Mouse (Mus musculus): ENCODE measurements at regions not wholly inside any gene's neighbourhood (a gene's known extent, or its start where the extent isn't known, plus 50 kb on each side); places are given as distances from the start of the nearest gene placed in this dataset.

DNA sequence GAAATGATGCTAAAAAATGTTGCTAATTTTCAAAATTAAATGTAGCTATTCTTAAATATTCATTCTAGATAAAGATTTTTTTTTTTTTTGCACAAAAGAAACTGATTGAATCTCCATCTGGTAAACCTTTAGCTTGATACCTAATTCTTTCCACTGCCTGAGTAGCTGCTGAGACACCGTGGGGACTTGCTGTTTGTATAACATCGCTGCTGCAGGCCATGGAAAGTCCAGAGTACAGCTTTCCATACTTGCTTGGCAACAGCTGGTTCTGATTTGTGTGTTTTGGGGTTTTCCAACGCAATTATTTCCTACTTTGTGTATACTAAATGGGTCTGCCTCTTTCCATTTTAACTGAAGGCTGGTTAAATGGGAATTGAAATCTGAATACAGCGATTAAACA, 689.7 kb downstream of the Hdgfl1 start:
- no peak for DNase-seq (ENCODE audit: low read depth, low spot score)

DNA sequence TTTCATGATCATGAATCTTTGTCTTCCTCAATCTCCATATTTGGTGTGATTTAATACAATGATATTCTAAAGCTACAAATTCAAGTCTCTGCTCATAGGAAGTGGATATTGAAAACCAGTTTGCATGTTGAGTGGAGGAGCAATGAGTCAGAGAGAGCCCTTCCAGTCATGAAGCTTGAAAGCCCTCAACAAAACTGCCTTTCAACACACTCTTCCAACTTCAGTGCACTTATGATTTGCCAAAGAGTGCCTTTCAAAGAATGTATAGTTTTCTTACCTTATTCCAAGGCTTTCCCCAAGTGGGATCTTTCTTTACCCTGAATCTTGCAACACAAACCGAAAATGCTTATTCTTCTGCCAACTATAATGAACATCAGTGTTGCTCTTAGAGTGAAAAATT, 690.6 kb downstream of the Hdgfl1 start:
- DNase-seq (ENCODE audit: low read depth, low spot score), result no peak

DNA sequence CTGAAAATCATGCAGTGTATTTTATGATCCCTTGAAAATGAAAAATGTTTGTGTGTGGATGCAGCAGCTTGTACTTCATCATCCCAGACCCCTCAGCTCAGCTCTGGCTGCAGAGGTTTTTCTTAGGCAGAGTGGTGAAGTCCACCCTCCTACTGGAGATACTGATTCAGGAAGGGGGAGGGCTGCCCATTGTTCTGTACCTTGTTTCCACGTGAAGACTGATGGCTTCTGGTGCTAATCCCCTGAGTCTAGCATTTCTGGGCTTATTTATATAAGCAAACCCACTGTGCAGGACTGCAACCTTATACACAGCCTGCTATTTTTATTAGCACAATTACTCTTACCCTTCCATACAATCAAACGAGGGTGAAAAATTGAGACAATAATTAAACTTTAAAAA, 708.6 kb downstream of the Hdgfl1 start:
- DNase-seq (ENCODE audit: low read depth, low spot score), result no peak

- DNase-seq (ENCODE audit: low read depth, low spot score), result no peak
These were observed 732.3 kb downstream of the Hdgfl1 start for GRCm38 (mm10) chr13:26037699-26038098.

DNA sequence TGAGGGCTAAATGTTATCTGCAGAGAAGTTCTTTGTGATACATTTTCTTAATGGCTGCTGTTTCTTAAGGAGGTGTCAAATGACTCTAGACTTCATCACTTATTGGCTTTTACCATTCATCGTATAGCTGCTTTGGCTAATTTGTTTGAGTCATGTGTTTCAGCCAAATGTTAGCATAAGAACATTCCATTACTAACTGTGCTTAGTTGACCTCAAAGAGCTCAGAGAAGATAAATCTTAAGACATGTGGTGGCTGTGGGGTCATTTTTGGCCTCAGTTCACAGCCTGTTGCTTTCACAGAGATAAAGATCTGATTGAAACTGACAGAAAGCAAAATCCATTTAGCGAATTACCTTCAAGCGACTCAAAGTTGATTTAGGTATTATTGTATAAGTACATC, 743.6 kb downstream of the Hdgfl1 start:
- no peak for DNase-seq (ENCODE audit: low read depth, low spot score)

DNA sequence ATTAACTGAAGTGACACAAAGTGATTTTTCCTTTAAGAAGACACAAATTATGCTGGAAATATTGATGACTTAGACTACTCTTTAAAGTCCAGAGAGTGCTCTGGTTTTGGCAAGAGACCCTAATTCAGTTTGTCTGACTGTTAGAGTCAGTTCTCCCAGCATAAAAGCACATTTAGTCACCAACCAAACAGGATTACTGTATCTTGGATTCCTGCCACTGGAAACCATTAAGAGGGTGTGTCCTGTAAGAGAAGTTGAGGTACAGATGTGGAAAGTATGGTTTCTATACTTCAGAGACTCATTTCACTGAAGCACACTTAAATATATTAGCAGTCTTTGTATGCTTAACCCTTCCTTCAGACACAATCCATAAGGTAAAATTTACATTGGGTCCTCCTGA, 745.3 kb downstream of the Hdgfl1 start:
- DNase-seq (ENCODE audit: low read depth, low spot score), result no peak

DNA sequence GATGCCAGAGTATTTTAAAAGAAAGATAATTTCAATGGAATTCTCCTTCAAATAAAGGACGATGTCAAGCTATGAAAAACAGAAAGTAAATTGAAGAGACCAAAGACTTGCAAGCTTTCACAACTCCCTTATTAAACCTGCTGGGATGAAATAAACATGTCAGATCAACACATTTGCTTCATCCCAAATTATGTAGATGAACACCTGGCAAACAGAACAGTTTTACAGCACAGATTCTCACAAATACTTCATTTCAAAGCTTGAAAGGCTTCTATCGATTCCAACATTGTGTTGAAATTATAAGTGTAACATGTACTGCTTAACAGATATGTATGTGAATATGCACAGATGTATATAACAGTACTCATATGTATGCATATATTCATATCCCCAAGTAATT, 749.5 kb downstream of the Hdgfl1 start:
- DNase-seq (ENCODE audit: low read depth, low spot score), result no peak

DNA sequence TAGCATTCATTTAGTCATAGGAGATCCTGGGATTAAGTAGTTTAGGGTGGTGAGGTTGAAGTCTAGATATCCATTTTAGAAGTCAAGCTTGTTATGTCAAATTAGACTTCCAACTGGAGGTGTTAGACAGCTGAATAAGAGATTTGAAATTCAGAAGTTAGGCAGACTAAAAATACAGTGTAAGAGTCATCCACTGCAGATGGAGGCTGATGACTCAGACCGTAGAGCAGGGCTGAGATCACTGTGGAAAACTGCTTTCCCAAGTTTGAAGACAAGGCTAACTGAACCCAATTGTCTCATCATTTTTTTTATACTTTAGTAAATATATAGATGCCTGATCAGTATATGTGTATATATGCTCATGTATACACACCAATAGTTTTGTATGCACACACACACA, 738.8 kb upstream of the Nrsn1 start:
- DNase-seq (ENCODE audit: low read depth, low spot score), result no peak

GRCm38 (mm10) chr13:26004768-26005560, 734.7 kb upstream of the Nrsn1 start:
- no peak for DNase-seq (ENCODE audit: low read depth, low spot score)

DNA sequence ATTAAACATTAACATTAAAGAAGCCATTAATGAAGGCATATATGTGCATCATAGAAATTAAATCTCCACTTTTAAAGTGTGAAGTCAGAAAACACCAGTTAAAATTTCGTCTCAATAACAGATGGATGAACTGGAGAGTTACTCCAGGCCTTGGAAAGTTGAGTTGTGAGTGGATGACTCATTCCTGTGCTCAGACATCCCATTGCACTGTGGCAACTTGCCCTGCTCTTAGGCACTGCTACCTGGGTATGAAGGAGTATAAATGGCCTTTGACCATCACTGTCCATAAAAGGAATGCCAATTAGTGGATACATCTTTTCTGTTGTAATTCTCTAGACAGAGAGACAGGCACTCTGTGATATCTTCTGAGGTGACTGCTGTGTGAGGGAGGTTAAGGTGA, 723.2 kb upstream of the Nrsn1 start:
- DNase-seq (ENCODE audit: low read depth, low spot score), result no peak

DNA sequence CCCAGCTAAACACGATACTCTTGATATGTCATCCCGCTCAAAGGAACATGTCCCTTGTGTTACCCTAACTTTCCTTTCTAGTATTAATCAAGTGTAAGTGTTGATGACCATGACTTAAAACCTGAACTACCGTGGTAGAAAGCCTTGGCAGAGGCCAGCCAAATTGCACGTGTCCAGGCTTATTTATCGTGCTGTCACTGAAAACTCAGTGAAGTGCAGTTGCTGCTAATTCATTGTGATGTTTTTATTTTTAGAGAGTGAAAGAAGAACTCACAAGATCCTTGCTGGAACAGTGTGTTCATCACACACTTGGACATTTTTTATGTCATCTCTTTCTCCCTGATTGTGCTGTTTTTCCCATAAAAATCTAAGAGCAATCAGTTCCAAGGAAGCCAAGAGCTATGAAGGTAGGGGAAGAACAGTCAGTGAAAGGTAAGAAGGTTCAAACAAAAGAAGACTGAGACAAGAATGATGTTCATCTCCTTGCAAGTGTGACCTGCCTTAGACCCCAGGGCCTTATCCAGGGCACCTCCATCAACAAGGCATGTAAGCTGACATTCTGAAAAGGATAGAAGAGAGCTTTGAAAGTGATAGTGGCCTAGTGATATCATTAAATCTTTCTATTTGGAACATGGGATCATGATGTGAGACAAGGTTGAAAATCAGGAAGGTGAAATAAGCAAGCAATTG, 718.9 kb upstream of the Nrsn1 start:
- DNase-seq (ENCODE audit: low read depth, low spot score), result no peak

DNA sequence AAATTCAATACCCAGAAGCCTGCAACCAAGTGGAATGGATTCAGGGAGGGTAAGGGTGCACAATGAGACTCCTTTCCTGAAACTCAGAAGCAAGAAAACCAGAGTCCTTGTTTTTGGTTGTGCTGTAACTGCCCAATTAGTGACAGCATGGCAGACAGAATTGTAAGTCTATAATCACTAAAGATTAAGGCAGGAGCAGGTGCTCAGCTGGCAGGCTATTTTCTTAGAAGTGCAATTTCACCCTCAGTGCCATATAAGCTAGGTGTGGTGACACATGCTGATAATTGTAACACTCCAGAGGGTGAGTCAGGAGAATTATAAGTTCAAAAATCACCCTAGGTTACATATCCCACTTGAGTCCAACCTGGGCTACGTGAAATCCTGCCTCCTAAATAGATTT, 714.2 kb upstream of the Nrsn1 start:
- no peak for DNase-seq (ENCODE audit: low read depth, low spot score)

DNA sequence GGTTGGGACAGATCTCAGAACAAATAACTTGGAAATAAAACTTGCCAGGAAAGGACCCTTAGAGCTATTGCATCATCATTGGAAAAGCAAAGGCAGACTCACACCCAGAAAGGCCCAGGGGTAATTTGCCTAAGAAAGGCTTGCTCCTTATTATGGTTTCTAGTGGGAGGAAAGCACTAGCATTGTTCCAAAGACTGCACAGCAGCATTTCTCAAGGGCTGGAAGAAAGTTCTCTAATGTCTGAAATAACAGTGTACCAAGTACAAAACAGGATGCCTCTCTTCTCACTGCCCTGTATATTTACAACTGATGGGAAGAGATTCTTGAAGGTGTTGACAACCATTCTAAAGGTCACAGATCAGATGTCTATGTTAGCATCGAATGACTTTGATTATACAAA, 713.4 kb upstream of the Nrsn1 start:
- DNase-seq (ENCODE audit: low read depth, low spot score), result no peak

- no peak for DNase-seq (ENCODE audit: low read depth, low spot score)
These were observed 708.3 kb upstream of the Nrsn1 start for GRCm38 (mm10) chr13:25978648-25979047.

- DNase-seq (ENCODE audit: low read depth, low spot score), result no peak
These were observed 688.3 kb upstream of the Nrsn1 start for GRCm38 (mm10) chr13:25958592-25958991.

DNA sequence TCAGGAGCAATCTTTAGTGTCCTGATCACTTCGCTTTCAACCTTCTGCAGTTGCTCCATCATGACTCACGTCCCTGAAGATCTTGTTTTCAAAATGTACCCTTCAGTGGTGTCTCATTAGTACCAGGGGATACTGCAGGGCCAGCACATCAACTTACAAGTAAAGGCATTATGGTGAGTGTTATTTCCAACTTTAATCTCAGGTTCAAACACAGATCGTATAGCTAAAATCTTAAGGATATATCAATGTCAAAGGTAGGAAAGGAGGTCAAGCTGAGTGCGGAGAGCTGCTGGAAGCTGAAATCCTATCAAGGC, 687.8 kb upstream of the Nrsn1 start:
- DNase-seq (ENCODE audit: low read depth, low spot score), result no peak

DNA sequence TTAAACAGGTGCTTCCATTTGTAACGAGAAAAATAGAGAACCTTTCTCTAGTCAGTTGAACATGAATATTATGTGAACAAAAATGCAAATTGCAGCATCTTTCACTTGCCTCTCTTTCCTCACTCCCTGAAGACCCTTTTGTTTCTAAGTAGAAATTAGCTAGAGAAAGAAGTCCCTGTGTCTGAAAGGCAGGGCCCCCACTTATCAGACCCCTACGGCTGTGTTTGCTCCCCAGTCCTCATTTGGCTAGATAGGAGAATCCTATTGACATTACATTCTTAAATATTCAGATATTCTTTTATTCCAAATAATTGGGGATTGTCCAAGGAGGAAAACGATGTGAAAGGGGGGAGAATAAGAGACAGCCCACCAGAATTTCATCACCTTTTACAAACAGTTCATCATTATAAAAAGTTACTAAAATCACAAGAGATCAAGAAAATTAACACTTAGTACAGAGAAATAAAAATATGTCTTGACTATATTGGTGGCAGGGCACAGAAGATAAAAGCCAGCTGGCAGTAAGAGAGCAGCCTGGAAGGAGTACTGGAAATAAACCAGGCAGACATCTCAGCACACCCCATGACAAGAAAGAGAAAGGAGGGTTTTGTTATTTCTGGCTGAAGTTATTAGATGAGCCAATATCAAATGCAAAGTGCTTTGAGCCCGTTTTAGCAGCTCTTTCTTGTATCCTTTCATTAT, 687.3 kb upstream of the Nrsn1 start:
- no peak for DNase-seq (ENCODE audit: low read depth, low spot score)

GRCm38 (mm10) chr13:25937631-25938030, 667.3 kb upstream of the Nrsn1 start:
- DNase-seq (ENCODE audit: low read depth, low spot score), result no peak

- DNase-seq (ENCODE audit: low read depth, low spot score), result no peak
These were observed 663.5 kb upstream of the Nrsn1 start for GRCm38 (mm10) chr13:25933783-25934182.

- no peak for DNase-seq (ENCODE audit: low read depth, low spot score)
These were observed 662.9 kb upstream of the Nrsn1 start for GRCm38 (mm10) chr13:25933246-25933645.

DNA sequence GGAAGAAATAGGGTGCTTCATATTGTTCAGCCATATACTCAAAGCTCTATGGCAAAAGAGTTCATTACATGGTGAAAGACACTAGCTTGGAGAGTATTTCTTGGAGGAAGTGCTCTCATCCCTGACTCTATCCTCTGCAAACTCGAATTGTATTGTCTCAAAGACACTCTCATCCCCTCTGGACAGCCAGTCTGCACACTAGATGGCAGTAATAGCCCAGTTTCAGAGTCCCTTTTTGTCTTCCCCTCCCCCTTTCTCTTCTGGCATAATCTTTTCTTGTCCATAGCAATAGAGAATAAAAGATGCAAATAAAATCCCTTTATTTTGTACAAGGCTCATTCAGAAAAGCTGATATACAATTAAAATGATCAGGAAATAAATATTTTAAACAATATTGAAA, 662.5 kb upstream of the Nrsn1 start:
- no peak for DNase-seq (ENCODE audit: low read depth, low spot score)

- DNase-seq (ENCODE audit: low read depth, low spot score), result no peak
These were observed 662.1 kb upstream of the Nrsn1 start for GRCm38 (mm10) chr13:25932365-25932764.

DNA sequence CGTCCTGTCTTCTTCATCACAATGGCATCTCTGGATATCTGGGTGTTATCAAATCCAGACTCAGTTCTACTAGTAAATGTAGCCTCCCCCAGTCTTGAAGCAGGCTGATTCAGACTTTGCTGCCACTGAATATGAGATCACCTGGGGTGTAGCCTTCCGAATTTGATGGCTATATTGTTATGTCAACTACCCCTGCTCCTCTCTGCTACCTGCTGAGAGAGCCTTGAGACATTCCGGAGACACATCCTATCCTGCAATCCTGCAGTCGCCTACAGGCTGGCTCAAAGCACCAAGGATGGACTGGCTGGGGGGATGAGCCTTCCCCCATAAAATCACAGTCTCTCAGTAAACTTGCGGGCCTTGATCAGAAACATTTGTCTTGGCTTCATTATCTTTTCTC, 655.4 kb upstream of the Nrsn1 start:
- no peak for DNase-seq (ENCODE audit: low read depth, low spot score)
